Mouse (Mus musculus) liver, postnatal 0 days (tissue): ENCODE measurements around the gene Pepd.
A peak's percentile ranks its signal among the peaks of the same experiment; 100 is the strongest.

Source experiments
- CTCF ChIP-seq: sonication (generic); IDR thresholded peaks from 2 replicates; pipeline ENCODE4 v1.5.1; 2016; ENCODE audit warnings: antibody characterized with exemption, low read depth
- EP300 ChIP-seq: IDR thresholded peaks from 2 replicates; pipeline ENCODE4 v1.6.1; 2016; ENCODE audit warnings: antibody characterized with exemption, low read depth, mild to moderate bottlenecking

DNA sequence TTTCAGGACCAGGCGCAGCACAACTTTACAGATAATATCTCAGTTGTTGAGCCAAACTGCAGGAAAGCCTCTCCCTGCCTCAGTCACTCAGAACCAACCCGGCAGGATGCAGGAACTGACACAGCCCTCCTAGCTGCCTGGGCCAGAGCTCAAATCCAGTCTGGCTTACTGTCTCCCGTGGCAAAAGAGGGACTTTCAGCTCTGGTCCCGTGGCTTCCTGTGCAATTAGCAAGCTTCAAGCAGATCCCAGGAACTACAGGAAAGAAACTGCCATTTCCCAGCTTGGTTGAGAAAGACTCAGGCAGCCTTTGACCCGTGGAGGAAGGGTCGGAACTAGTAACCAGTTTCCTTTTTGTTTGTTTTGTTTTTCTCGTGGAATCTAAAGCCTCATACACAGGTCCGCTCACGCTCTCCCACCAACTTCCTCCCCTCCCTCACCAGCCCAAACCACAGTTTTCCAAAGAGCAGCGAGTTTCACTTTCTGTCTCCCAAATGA is 168.7 kb downstream of the Pepd start:
- peak; percentile 56 for TF ChIP-seq EP300
- 0 out of 2 replicates have a peak, but pooled peaks have one; percentile 3 for TF ChIP-seq CTCF
